Mouse (Mus musculus) gastrocnemius, postnatal 36 days (tissue): ENCODE data around the gene Tshz2. TPM values are rescaled to one million over a fixed set of nuclear protein-coding genes. Genes with fewer than 3 reads are reported as not detected.
"Not testable (repeated sequence)": the region's sequence is repeated elsewhere in the genome, so short reads cannot be mapped to it uniquely, and the experiment has no call there.

Experiments
- DNase-seq, 2 experiments: peaks; one replicate each; pipeline ENCODE4 v3.0.0; 2022
- intact Hi-C: fragments of 180-260 bp; cut with DNase I; formaldehyde crosslinking; loops from one replicate; pipeline ENCODE4 v1.15.1; 2025
- long read RNA-seq, 2 experiments: library from polyadenylated mRNA; stranded (forward); transcript quantifications; one replicate each; pipeline ENCODE4 v2.0.0; 2021
- total RNA-seq, 2 experiments: library from RNA; stranded (reverse); gene quantifications; 2 replicates each; pipeline ENCODE4 v1.2.3; 2021

Tshz2 gene
- 10 to 100 TPM in 1 of 2 experiments, 1 to 10 TPM in 1; 9.4 to 10.7 TPM for total RNA-seq
- long read RNA-seq, experiment 1, partial matches to known transcripts, result 0 of 3 reads
- long read RNA-seq, experiment 1, other reads (novel, unspliced or antisense), result 3 of 3 reads
- long read RNA-seq, experiment 2, partial matches to known transcripts, result 0 of 5 reads
- long read RNA-seq, experiment 2, other reads (novel, unspliced or antisense), result 5 of 5 reads

- intact Hi-C loops, result no loop called here
- DNase-seq, result peak; percentile 53 to 63
Measured at GRCm38 (mm10) chr2:169632338-169633151, at the start of gene Tshz2. Gene Tshz2 (plus strand): TSS chr2:169633013.

- DNase-seq, result no peak
- intact Hi-C loops, result no loop called here
Measured at GRCm38 (mm10) chr2:169583476-169583875, 49.3 kb upstream of the Tshz2 start.

GRCm38 (mm10) chr2:169584745-169585456, 47.9 kb upstream of the Tshz2 start:
- intact Hi-C loops, result no loop called here
- DNase-seq, result no peak

- no peak for DNase-seq
- intact Hi-C loops, result no loop called here
Measured at GRCm38 (mm10) chr2:169585631-169586285, 47.1 kb upstream of the Tshz2 start.

- intact Hi-C loops, result no loop called here
- DNase-seq, result no peak
Measured at GRCm38 (mm10) chr2:169586688-169587087, 46.1 kb upstream of the Tshz2 start.

- intact Hi-C loops, result not testable (repeated sequence)
Measured at GRCm38 (mm10) chr2:169587645-169588044, 45.2 kb upstream of the Tshz2 start, which contains the start of gene Gm11011. Gene Gm11011 (minus strand): TSS chr2:169587745.

GRCm38 (mm10) chr2:169589697-169590096, 43.1 kb upstream of the Tshz2 start:
- no peak for DNase-seq
- intact Hi-C loops, result no loop called here

More at GRCm38 (mm10) chr2:169587645-169588044, 45.2 kb upstream of the Tshz2 start, which contains the start of gene Gm11011:
- not testable (repeated sequence) for DNase-seq

GRCm38 (mm10) chr2:169590412-169590811, 42.4 kb upstream of the Tshz2 start:
- no peak for DNase-seq
- intact Hi-C loops, result no loop called here

- DNase-seq, result no peak
- intact Hi-C loops, result no loop called here
Measured at GRCm38 (mm10) chr2:169593742-169594141, 39.1 kb upstream of the Tshz2 start.

GRCm38 (mm10) chr2:169597357-169597756, 35.5 kb upstream of the Tshz2 start:
- no peak for DNase-seq
- intact Hi-C loops, result no loop called here

- no peak for DNase-seq
- intact Hi-C loops, result no loop called here
Measured at GRCm38 (mm10) chr2:169597971-169598370, 34.8 kb upstream of the Tshz2 start.

GRCm38 (mm10) chr2:169599591-169599990, 33.2 kb upstream of the Tshz2 start:
- no peak for DNase-seq
- intact Hi-C loops, result no loop called here

- intact Hi-C loops, result no loop called here
- DNase-seq, result no peak
Measured at GRCm38 (mm10) chr2:169600163-169600562, 32.6 kb upstream of the Tshz2 start.

GRCm38 (mm10) chr2:169606901-169607678, 25.7 kb upstream of the Tshz2 start:
- no peak for DNase-seq
- intact Hi-C loops, result no loop called here

GRCm38 (mm10) chr2:169607787-169608186, 25.0 kb upstream of the Tshz2 start:
- DNase-seq, result no peak
- intact Hi-C loops, result no loop called here

GRCm38 (mm10) chr2:169609956-169610355, 22.9 kb upstream of the Tshz2 start:
- DNase-seq, result no peak
- intact Hi-C loops, result no loop called here

- DNase-seq, result no peak
- intact Hi-C loops, result no loop called here
Measured at GRCm38 (mm10) chr2:169610882-169611281, 21.9 kb upstream of the Tshz2 start.

GRCm38 (mm10) chr2:169611557-169611956, 21.3 kb upstream of the Tshz2 start:
- intact Hi-C loops, result no loop called here
- DNase-seq, result no peak

- no peak for DNase-seq
- intact Hi-C loops, result no loop called here
Measured at GRCm38 (mm10) chr2:169614683-169615082, 18.1 kb upstream of the Tshz2 start.

GRCm38 (mm10) chr2:169615998-169616397, 16.8 kb upstream of the Tshz2 start:
- no peak for DNase-seq
- intact Hi-C loops, result no loop called here
